ENCODE assay signal across 7 mouse cellular contexts in the genomic region with DNA sequence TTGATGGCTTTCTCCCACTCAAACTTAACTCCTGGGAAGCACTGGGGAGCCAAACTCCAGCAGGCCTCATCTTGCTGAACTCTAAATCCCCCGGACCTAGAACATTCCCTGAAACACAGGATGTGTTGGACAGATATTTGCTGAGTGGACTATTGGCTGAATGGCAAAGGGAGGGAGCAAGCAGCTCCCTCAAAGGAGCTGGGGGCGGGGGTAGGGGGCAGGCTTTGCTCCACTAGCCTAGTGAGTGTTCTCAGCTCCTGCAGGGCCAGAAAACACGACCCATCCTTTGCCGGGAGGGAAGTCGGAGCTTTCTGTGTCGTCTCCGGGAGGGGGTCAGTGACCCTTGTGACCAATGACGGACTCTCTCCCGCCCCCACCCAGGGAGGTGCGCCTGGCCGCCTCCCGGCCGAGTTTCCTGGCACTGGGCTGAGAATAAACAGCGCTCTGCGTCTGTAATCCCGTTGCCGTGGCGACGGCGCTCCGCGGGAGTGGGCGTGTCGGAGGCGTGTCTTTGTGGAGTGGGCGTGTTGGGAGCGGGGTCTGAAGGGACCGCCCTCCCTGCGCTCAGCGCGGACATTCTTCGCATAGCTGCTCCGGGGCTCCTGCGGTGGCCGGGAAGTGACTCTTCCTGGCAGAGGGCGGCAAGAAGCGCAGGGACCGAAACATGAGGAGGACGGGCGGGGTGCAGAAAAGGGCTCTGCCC. TPM values are rescaled to one million over a fixed set of nuclear protein-coding genes. Genes with fewer than 3 reads are reported as not detected.
DNase-seq lines count a peak whose midpoint lies in the region; ATAC-seq and TF ChIP-seq lines count a peak whose summit lies in the region.

No protein-coding gene starts in this region.

- H3K27me3 ChIP-seq in embryonic facial prominence, embryonic 11.5 days (ENCODE audit: control insufficient read depth, insufficient read depth, low read length), result peaks cover 11% of the 10 kb centered on the region
- H3K27me3 ChIP-seq in kidney, adult 2 months (replicated peaks; ENCODE audit: control insufficient read depth, insufficient read depth, low read length), result no peaks in the 10 kb centered on the region
- H3K27me3 ChIP-seq in limb, embryonic 12.5 days, result peaks cover 27% of the 10 kb centered on the region
- H3K27me3 ChIP-seq in midbrain, embryonic 15.5 days (replicated peaks), result peaks cover 15% of the 10 kb centered on the region
- peaks cover 5% of the 10 kb centered on the region for H3K27me3 ChIP-seq in spleen, adult 2 months (ENCODE audit: control insufficient read depth, insufficient read depth, low read length)

- no peaks in the 10 kb centered on the region; the same call in 1 of the 2 replicates for H3K36me3 ChIP-seq in embryonic facial prominence, embryonic 11.5 days (replicated peaks; ENCODE audit: control insufficient read depth, insufficient read depth, low read depth, low read length)
- H3K36me3 ChIP-seq in kidney, adult 2 months (ENCODE audit: control insufficient read depth, insufficient read depth, low read length), result no peaks in the 10 kb centered on the region
- peaks cover 10% of the 10 kb centered on the region for H3K36me3 ChIP-seq in limb, embryonic 12.5 days
- H3K36me3 ChIP-seq in midbrain, embryonic 15.5 days (replicated peaks), result no peaks in the 10 kb centered on the region
- peaks cover 11% of the 10 kb centered on the region for H3K36me3 ChIP-seq in spleen, adult 2 months (ENCODE audit: control insufficient read depth, insufficient read depth, low read length)

- TF ChIP-seq POLR2A in kidney, adult 2 months (IDR thresholded peaks at IDR 0.05; ENCODE audit: low read depth, low read length), result peak; percentile 36
- no peak for TF ChIP-seq POLR2A in spleen, adult 2 months (IDR thresholded peaks at IDR 0.05; ENCODE audit: low read depth, low read length)

- 0 out of 2 replicates have a peak, but pooled peaks have one; percentile 3 for TF ChIP-seq CTCF in kidney, adult 2 months (conservative IDR thresholded peaks at IDR 0.05; ENCODE audit: insufficient read depth, insufficient read length, low read depth, low read length)
- no peak for TF ChIP-seq CTCF in spleen, adult 2 months (IDR thresholded peaks at IDR 0.05; ENCODE audit: extremely low read depth, insufficient read depth, insufficient read length, insufficient replicate concordance)

- peak overlapping the region; percentile 50 for H3K9ac ChIP-seq in embryonic facial prominence, embryonic 11.5 days (replicated peaks; ENCODE audit: low read length)
- H3K9ac ChIP-seq in limb, embryonic 12.5 days (replicated peaks), result peak overlapping the region; percentile 55
- peak overlapping the region; percentile 32; the same call in 1 of the 2 replicates for H3K9ac ChIP-seq in midbrain, embryonic 15.5 days

- H3K4me2 ChIP-seq in embryonic facial prominence, embryonic 11.5 days (ENCODE audit: low read depth, low read length), result peak overlapping the region; percentile 81
- peak overlapping the region; percentile 99 for H3K4me2 ChIP-seq in limb, embryonic 12.5 days
- H3K4me2 ChIP-seq in midbrain, embryonic 15.5 days, result peak overlapping the region; percentile 80

- DNase-seq in adrenal gland, postnatal 14 days, result peak; percentile 100
- DNase-seq in embryonic facial prominence, embryonic 11.5 days (ENCODE audit: low spot score), result peak; percentile 99
- peak; percentile 99 to 100 for DNase-seq in heart, adult 18-20 months
- peak; percentile 99 for DNase-seq in kidney, adult 2 months
- peak; percentile 79 to 96 for DNase-seq in spleen, adult 2 months (ENCODE audit: low read depth in 1 of 2, low spot score in 2 of 2)

- under 1% methylated on average over 40 of the region's 40 CpGs for WGBS in embryonic facial prominence, embryonic 11.5 days
- WGBS in kidney, adult 2 months, result 1% methylated on average over 40 of the region's 40 CpGs
- WGBS in limb, embryonic 12.5 days, result 1% methylated on average over 40 of the region's 40 CpGs
- under 1% methylated on average over 40 of the region's 40 CpGs for WGBS in midbrain, embryonic 15.5 days
- WGBS in spleen, adult 2 months, result 3% methylated on average over 40 of the region's 40 CpGs

- peak overlapping the region; percentile 71 for H3K27ac ChIP-seq in embryonic facial prominence, embryonic 11.5 days (replicated peaks; ENCODE audit: low read depth, low read length)
- peak overlapping the region; percentile 90 for H3K27ac ChIP-seq in kidney, adult 2 months (ENCODE audit: insufficient read depth, low read depth, low read length)
- peak overlapping the region; percentile 92 for H3K27ac ChIP-seq in limb, embryonic 12.5 days
- peak overlapping the region; percentile 56 for H3K27ac ChIP-seq in midbrain, embryonic 15.5 days
- H3K27ac ChIP-seq in spleen, adult 2 months (ENCODE audit: insufficient read depth, low read length), result peak overlapping the region; percentile 73

- no peaks in the 10 kb centered on the region for H3K9me3 ChIP-seq in embryonic facial prominence, embryonic 11.5 days (replicated peaks; ENCODE audit: control insufficient read depth, low read length)
- no peaks in the 10 kb centered on the region for H3K9me3 ChIP-seq in limb, embryonic 12.5 days
- H3K9me3 ChIP-seq in midbrain, embryonic 15.5 days, result no peaks in the 10 kb centered on the region

- ATAC-seq in embryonic facial prominence, embryonic 11.5 days (replicated peaks; ENCODE audit: insufficient number of reproducible peaks, low FRiP score, low TSS enrichment, low read depth), result peak; percentile 78
- peak; percentile 81 for ATAC-seq in limb, embryonic 12.5 days (ENCODE audit: insufficient number of reproducible peaks, insufficient read depth, low FRiP score, low TSS enrichment, low read depth)
- ATAC-seq in midbrain, embryonic 15.5 days (replicated peaks), result peak; percentile 89

- H3K4me3 ChIP-seq in embryonic facial prominence, embryonic 11.5 days (ENCODE audit: low read depth, low read length), result peak overlapping the region; percentile 26
- peak overlapping the region; percentile 48 for H3K4me3 ChIP-seq in kidney, adult 2 months (ENCODE audit: insufficient read depth, low read depth, low read length)
- peak overlapping the region; percentile 40 for H3K4me3 ChIP-seq in limb, embryonic 12.5 days (replicated peaks)
- H3K4me3 ChIP-seq in midbrain, embryonic 15.5 days, result peak overlapping the region; percentile 36
- peak overlapping the region; percentile 51; the same call in 1 of the 2 replicates for H3K4me3 ChIP-seq in spleen, adult 2 months (ENCODE audit: extremely low read depth, insufficient read depth, insufficient read length)

- H3K4me1 ChIP-seq in embryonic facial prominence, embryonic 11.5 days (ENCODE audit: control insufficient read depth, insufficient read depth, low read length), result peaks cover 38% of the 10 kb centered on the region
- H3K4me1 ChIP-seq in kidney, adult 2 months (ENCODE audit: control insufficient read depth, insufficient read depth, low read length), result peaks cover 20% of the 10 kb centered on the region; the same call in 1 of the 2 replicates
- peaks cover 76% of the 10 kb centered on the region for H3K4me1 ChIP-seq in limb, embryonic 12.5 days (replicated peaks)
- peaks cover 64% of the 10 kb centered on the region for H3K4me1 ChIP-seq in midbrain, embryonic 15.5 days
- H3K4me1 ChIP-seq in spleen, adult 2 months (ENCODE audit: control insufficient read depth, insufficient read depth, insufficient read length), result peaks cover 59% of the 10 kb centered on the region

RNA-seq across cellular contexts. Expression of a gene that starts 6.6 kb away (rescaled TPM):
- total RNA-seq in adrenal gland, postnatal 14 days (2021), result 4.8 and 6.5 TPM in 2 replicates
- 8.4 and 9.8 TPM in 2 replicates for polyA plus RNA-seq in embryonic facial prominence, embryonic 11.5 days (2014; fragmentation: Nextera tagmentation; extraction: Ambion mirVana)
- 1 to 10 TPM; 3.2 to 3.5 TPM for total RNA-seq in heart, adult 18-20 months (2021)
- 4.3 and 5.0 TPM in 2 replicates for polyA plus RNA-seq in kidney, adult 2 months (2012; rRNA removed)
- 14.9 and 16.4 TPM in 2 replicates for polyA plus RNA-seq in limb, embryonic 12.5 days (2016; fragmentation: Nextera tagmentation; extraction: Ambion mirVana)
- 8.7 and 8.9 TPM in 2 replicates for polyA plus RNA-seq in midbrain, embryonic 15.5 days (2015; fragmentation: Nextera tagmentation; extraction: Ambion mirVana)
- polyA plus RNA-seq in spleen, adult 2 months (2012; rRNA removed), result 22.0 and 31.0 TPM in 2 replicates

RNA-seq across cellular contexts. Expression of a gene that starts 22.9 kb away (rescaled TPM):
- total RNA-seq in adrenal gland, postnatal 14 days (2021), result 32.9 and 39.2 TPM in 2 replicates
- polyA plus RNA-seq in embryonic facial prominence, embryonic 11.5 days (2014; fragmentation: Nextera tagmentation; extraction: Ambion mirVana), result 33.7 and 34.7 TPM in 2 replicates
- total RNA-seq in heart, adult 18-20 months (2021), result 10 to 100 TPM; 17.0 to 18.8 TPM
- polyA plus RNA-seq in kidney, adult 2 months (2012; rRNA removed), result 29.7 and 30.4 TPM in 2 replicates
- polyA plus RNA-seq in limb, embryonic 12.5 days (2016; fragmentation: Nextera tagmentation; extraction: Ambion mirVana), result 40.7 and 43.1 TPM in 2 replicates
- 62.5 and 63.5 TPM in 2 replicates for polyA plus RNA-seq in midbrain, embryonic 15.5 days (2015; fragmentation: Nextera tagmentation; extraction: Ambion mirVana)
- polyA plus RNA-seq in spleen, adult 2 months (2012; rRNA removed), result 35.6 and 43.7 TPM in 2 replicates

Comparison
In these comparisons a context has a peak if more than half of its experiments do, and no peak if none do; other contexts are left out.
1. Peak in every context shown above with its lines: DNase-seq, ATAC-seq, H3K4me3 ChIP-seq and H3K27ac ChIP-seq.